Comparison of ENCODE assay signal across 18 mouse cellular contexts in genomic region chr5:72791386-72791785, GRCm38 (mm10). TPM values are rescaled to one million over a fixed set of nuclear protein-coding genes. Genes with fewer than 3 reads are reported as not detected.
"Had no signal": no experiment of that assay in that cellular context is flagged by ENCODE, and none has a peak within 500 bp of the region (broad histone marks: within the 10 kb centered on the region; RNA-seq: fewer than 3 reads in every experiment).

No protein-coding gene starts in this region.

- H3K4me1 ChIP-seq: hindbrain, embryonic 13.5 days; neural tube, embryonic 15.5 days had no signal

- H3K4me3 ChIP-seq: hindbrain, embryonic 13.5 days; limb, embryonic 15.5 days; liver, embryonic 12.5 days; megakaryocyte, embryonic 14.5 days; midbrain, embryonic 12.5 days; neural tube, embryonic 15.5 days had no signal

- H3K9ac ChIP-seq: hindbrain, embryonic 13.5 days; limb, embryonic 15.5 days; liver, embryonic 12.5 days; lung, embryonic 14.5 days; midbrain, embryonic 12.5 days; neural tube, embryonic 15.5 days had no signal

- ATAC-seq: hindbrain, postnatal 0 days; liver, embryonic 12.5 days; midbrain, embryonic 16.5 days had no signal

- H3K27me3 ChIP-seq: hindbrain, embryonic 13.5 days; limb, embryonic 15.5 days; liver, embryonic 12.5 days; megakaryocyte, embryonic 14.5 days; midbrain, embryonic 12.5 days; neural tube, embryonic 15.5 days had no signal

- H3K36me3 ChIP-seq: hindbrain, embryonic 13.5 days; limb, embryonic 15.5 days; liver, embryonic 12.5 days; midbrain, embryonic 12.5 days; neural tube, embryonic 15.5 days had no signal

- H3K9me3 ChIP-seq: hindbrain, embryonic 13.5 days; limb, embryonic 15.5 days; liver, embryonic 12.5 days; megakaryocyte, embryonic 14.5 days; midbrain, embryonic 12.5 days; neural tube, embryonic 15.5 days had no signal

- DNase-seq: left cerebral cortex, postnatal 4 days; lung, postnatal 10 days; lung, postnatal 4 days; right cerebral cortex, adult 18-20 months; right cerebral cortex, postnatal 25 days; thymus, postnatal 4 days had no signal

- H3K27ac ChIP-seq: hindbrain, embryonic 13.5 days; hindbrain, postnatal 0 days; limb, embryonic 15.5 days; liver, embryonic 12.5 days; midbrain, embryonic 12.5 days; neural tube, embryonic 15.5 days; stomach, postnatal 0 days had no signal

- H3K4me2 ChIP-seq: hindbrain, embryonic 13.5 days; limb, embryonic 15.5 days; liver, embryonic 12.5 days; lung, embryonic 14.5 days; midbrain, embryonic 12.5 days; neural tube, embryonic 15.5 days had no signal

RNA-seq across cellular contexts. Expression of gene Txk, which starts 38.8 kb away (rescaled TPM):
- total RNA-seq: layer of hippocampus, postnatal 14 days had no signal
- polyA plus RNA-seq: lung, embryonic 14.5 days; midbrain, embryonic 16.5 days; neural tube, embryonic 11.5 days had no signal
